Mouse (Mus musculus) ES-E14 (cell line): ENCODE data around the gene Hint1.

Experiments used
- CHD2 ChIP-seq: IDR thresholded peaks from 2 replicates; pipeline ENCODE4 v1.6.1; 2014; ENCODE audit warnings: mild to moderate bottlenecking, low read depth, low read length, inconsistent platforms
- HCFC1 ChIP-seq: IDR thresholded peaks from 2 replicates; pipeline ENCODE4 v1.6.1; 2012; ENCODE audit warnings: low read length, inconsistent platforms, borderline replicate concordance; ENCODE audit not compliant: insufficient read depth
- MAFK ChIP-seq: IDR thresholded peaks from 2 replicates; pipeline ENCODE4 v1.6.1; 2014; ENCODE audit warnings: mild to moderate bottlenecking, low read depth, low read length, inconsistent platforms; ENCODE audit not compliant: insufficient read depth
- ZC3H11A ChIP-seq: IDR thresholded peaks from 2 replicates; pipeline ENCODE4 v1.6.1; 2012; ENCODE audit warnings: low read depth, mild to moderate bottlenecking, inconsistent platforms, low read length, borderline replicate concordance
- ZNF384 ChIP-seq: IDR thresholded peaks from 2 replicates; pipeline ENCODE4 v1.6.1; 2012; ENCODE audit warnings: low read depth, low read length, inconsistent platforms

GRCm38 (mm10) chr11:54817449-54817848 lies 48.7 kb upstream of the Hint1 start:
- TF ChIP-seq MAFK = no peak
- no peak for TF ChIP-seq HCFC1
- no peak for TF ChIP-seq ZNF384
- no peak for TF ChIP-seq CHD2
- TF ChIP-seq ZC3H11A = no peak
